Mouse (Mus musculus) forebrain, postnatal 0 days (tissue): ENCODE data around the gene Ifna12. TPM values are rescaled to one million over a fixed set of nuclear protein-coding genes. Genes with fewer than 3 reads are reported as not detected.
"Not testable (repeated sequence)": the region's sequence is repeated elsewhere in the genome, so short reads cannot be mapped to it uniquely, and the experiment has no call there.

Experiments
- ATAC-seq: fragments of 200-750 bp; cut with Nextera tagmentation; 2 replicates; pipeline ENCODE4 v1.8.0; 2017; ENCODE audit warnings: mild to moderate bottlenecking, moderate library complexity
- DNase-seq: peaks from one replicate; pipeline ENCODE4 v3.0.0-alpha.2; 2015
- H3K27ac ChIP-seq: fragments of 300-500 bp; sonication (generic); 2 replicates; pipeline ENCODE4 v1.5.1; 2014; ENCODE audit warnings: low read depth, mild to moderate bottlenecking, antibody characterized with exemption, low read length, moderate library complexity, mixed read lengths
- H3K27me3 ChIP-seq: fragments of 300-500 bp; sonication (generic); 2 replicates; pipeline ENCODE4 v1.6.1; 2014; ENCODE audit warnings: mild to moderate bottlenecking, low read length, mixed read lengths; ENCODE audit not compliant: insufficient read depth
- H3K36me3 ChIP-seq: fragments of 300-500 bp; sonication (generic); 2 replicates; pipeline ENCODE4 v1.6.1; 2014; ENCODE audit warnings: mild to moderate bottlenecking, moderate library complexity; ENCODE audit not compliant: insufficient read depth
- H3K4me1 ChIP-seq: fragments of 300-500 bp; sonication (generic); 2 replicates; pipeline ENCODE4 v1.6.1; 2014; ENCODE audit warnings: antibody characterized with exemption; ENCODE audit not compliant: insufficient read depth
- H3K4me2 ChIP-seq: fragments of 300-500 bp; sonication (generic); 2 replicates; pipeline ENCODE4 v1.6.1; 2014; ENCODE audit warnings: low read depth, mild to moderate bottlenecking, moderate library complexity
- H3K4me3 ChIP-seq: fragments of 300-500 bp; sonication (generic); 2 replicates; pipeline ENCODE4 v1.5.1; 2014; ENCODE audit warnings: low read depth, low read length, mixed read lengths
- H3K9ac ChIP-seq: fragments of 300-500 bp; sonication (generic); 2 replicates; pipeline ENCODE4 v1.6.1; 2014; ENCODE audit warnings: mild to moderate bottlenecking
- H3K9me3 ChIP-seq: fragments of 300-500 bp; sonication (generic); 2 replicates; pipeline ENCODE4 v1.6.1; 2016; ENCODE audit warnings: low read length
- CTCF ChIP-seq: sonication (generic); IDR thresholded peaks from 2 replicates; pipeline ENCODE4 v1.5.1; 2016; ENCODE audit warnings: antibody characterized with exemption, control low read depth, low read depth
- WGBS: fragments of 180-500 bp; shearing (Covaris S2); extraction: QIAGEN DNeasy Blood & Tissue Kit; methylation state at CpG from one replicate; pipeline ENCODE4 v1.1.7; 2014; 5-methylcytosine and 5-hydroxymethylcytosine counted together
- polyA plus RNA-seq: library from polyadenylated mRNA; unstranded; fragments of >200 nt; fragmentation: Nextera tagmentation; extraction: Ambion mirVana; gene quantifications from 2 replicates; pipeline ENCODE4 v1.2.1, GENCODE M21; 2015
- total RNA-seq: library from RNA; depleted of rRNA; stranded (reverse); fragments of >200 nt; gene quantifications from 2 replicates; pipeline ENCODE4 v1.2.3, GENCODE M21; 2014; rRNA removed

The Ifna12 gene
- total and polyA plus RNA-seq, 2 experiments from 2014 or later, result not detected

GRCm38 (mm10) chr4:88571698-88572097, 31.5 kb downstream of the Ifna12 start, which contains the start of gene Ifna14:
Ifna14 (minus strand) TSS chr4:88571798.
- H3K36me3 ChIP-seq, result no peaks in the 10 kb centered on the region
- ATAC-seq, result no peak
- H3K27ac ChIP-seq, result no peak within 1 kb of the TSS
- DNase-seq, result no peak
- WGBS, result 90% methylated on average over 1 of the region's 1 CpGs
- no peak within 1 kb of the TSS for H3K4me3 ChIP-seq
- no peak within 1 kb of the TSS for H3K4me2 ChIP-seq
- no peaks in the 10 kb centered on the region for H3K27me3 ChIP-seq
- H3K4me1 ChIP-seq, result no peaks in the 10 kb centered on the region
- H3K9ac ChIP-seq, result no peak within 1 kb of the TSS
- TF ChIP-seq CTCF, result no peak
- no peaks in the 10 kb centered on the region for H3K9me3 ChIP-seq

DNA sequence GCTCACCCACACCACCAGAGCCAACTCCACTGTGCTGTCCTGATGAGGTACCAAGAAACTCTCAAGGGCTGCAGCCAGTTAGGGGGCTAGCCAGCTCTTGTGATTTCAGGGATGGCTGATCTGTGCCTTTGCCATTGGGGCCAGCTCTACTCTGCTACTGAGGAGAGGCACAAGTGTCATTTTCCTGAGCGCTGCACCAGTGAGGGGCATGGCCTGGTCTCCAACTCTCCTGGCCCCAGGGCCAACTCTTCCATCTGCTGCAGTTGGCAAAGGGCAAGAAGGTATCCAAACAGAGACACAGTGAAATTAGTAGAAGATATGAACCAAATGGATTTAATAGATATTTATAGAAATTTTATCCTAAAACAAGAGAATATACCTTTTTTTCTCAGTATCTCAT, 41.4 kb downstream of the Ifna12 start:
- H3K27me3 ChIP-seq, result no peaks in the 10 kb centered on the region
- no peaks in the 10 kb centered on the region for H3K4me1 ChIP-seq
- no peaks in the 10 kb centered on the region for H3K36me3 ChIP-seq
- DNase-seq (no peak), ATAC-seq (no peak)
- H3K9me3 ChIP-seq, result no peaks in the 10 kb centered on the region
- WGBS, result 100% methylated on average over 1 of the region's 1 CpGs
- H3K27ac ChIP-seq, result no peak overlapping the region
- no peak overlapping the region for H3K9ac ChIP-seq
- H3K4me2 ChIP-seq, result no peak overlapping the region
- no peak overlapping the region for H3K4me3 ChIP-seq
- TF ChIP-seq CTCF, result no peak

- ATAC-seq, H3K4me3 ChIP-seq, DNase-seq, H3K9me3 ChIP-seq, H3K4me2 ChIP-seq, H3K27me3 ChIP-seq, H3K36me3 ChIP-seq, H3K9ac ChIP-seq, H3K4me1 ChIP-seq, H3K27ac ChIP-seq: not testable (repeated sequence)
These were observed 45.0 kb downstream of the Ifna12 start, which contains the start of gene Ifna15 for GRCm38 (mm10) chr4:88558145-88558544. Ifna15 (minus strand) TSS chr4:88558245.

Other genes starting within 250 kb of the Ifna12 start
Only the 30 nearest of the 32 such genes appear.
- 3.8 and 4.2 TPM in 2 replicates for gene Hacd4, start 164.4 kb downstream of the Ifna12 start, total RNA-seq
- gene Hacd4, start 164.4 kb downstream of the Ifna12 start, polyA plus RNA-seq, result 3.7 and 4.2 TPM in 2 replicates
- gene Ifnb1, start 80.6 kb downstream of the Ifna12 start, total RNA-seq, result not detected in 2 replicates
- gene Ifnb1, start 80.6 kb downstream of the Ifna12 start, polyA plus RNA-seq, result not detected in 2 replicates
- gene Ifna15, start 45.1 kb downstream of the Ifna12 start, total RNA-seq, result not detected in 2 replicates
- not detected in 2 replicates for gene Ifna15, start 45.1 kb downstream of the Ifna12 start, polyA plus RNA-seq
- gene Ifna14, start 31.6 kb downstream of the Ifna12 start, total RNA-seq, result not detected in 2 replicates
- not detected in 2 replicates for gene Ifna14, start 31.6 kb downstream of the Ifna12 start, polyA plus RNA-seq
- gene Ifna9, start 11.0 kb downstream of the Ifna12 start, total RNA-seq, result not detected in 2 replicates
- not detected in 2 replicates for gene Ifna9, start 11.0 kb downstream of the Ifna12 start, polyA plus RNA-seq
- gene C87499, start 31.0 kb upstream of the Ifna12 start, total RNA-seq, result not detected in 2 replicates
- not detected in 2 replicates for gene C87499, start 31.0 kb upstream of the Ifna12 start, polyA plus RNA-seq
- not detected in 2 replicates for gene Ifna13, start 41.1 kb upstream of the Ifna12 start, total RNA-seq
- gene Ifna13, start 41.1 kb upstream of the Ifna12 start, polyA plus RNA-seq, result not detected in 2 replicates
- not detected in 2 replicates for gene Ifna16, start 73.5 kb upstream of the Ifna12 start, total RNA-seq
- not detected in 2 replicates for gene Ifna16, start 73.5 kb upstream of the Ifna12 start, polyA plus RNA-seq
- not detected in 2 replicates for gene Ifna2, start 80.5 kb upstream of the Ifna12 start, total RNA-seq
- not detected in 2 replicates for gene Ifna2, start 80.5 kb upstream of the Ifna12 start, polyA plus RNA-seq
- not detected in 2 replicates for gene Ifnab, start 88.0 kb upstream of the Ifna12 start, total RNA-seq
- gene Ifnab, start 88.0 kb upstream of the Ifna12 start, polyA plus RNA-seq, result not detected in 2 replicates
- 1.2 and 2.9 TPM in 2 replicates for gene Gm26566, start 118.4 kb upstream of the Ifna12 start, total RNA-seq
- gene Gm26566, start 118.4 kb upstream of the Ifna12 start, polyA plus RNA-seq, result 0.84 and 1.1 TPM in 2 replicates
- gene Klhl9, start 119.1 kb upstream of the Ifna12 start, total RNA-seq, result 171 and 176 TPM in 2 replicates
- 65.8 and 78.1 TPM in 2 replicates for gene Klhl9, start 119.1 kb upstream of the Ifna12 start, polyA plus RNA-seq
- not detected in 2 replicates for gene Gm13271, start 151.5 kb upstream of the Ifna12 start, total RNA-seq
- gene Gm13271, start 151.5 kb upstream of the Ifna12 start, polyA plus RNA-seq, result not detected in 2 replicates
- gene Gm13283, start 156.7 kb upstream of the Ifna12 start, total RNA-seq, result not detected in 2 replicates
- not detected in 2 replicates for gene Gm13283, start 156.7 kb upstream of the Ifna12 start, polyA plus RNA-seq
- not detected in 2 replicates for gene Gm13290, start 170.5 kb upstream of the Ifna12 start, total RNA-seq
- not detected in 2 replicates for gene Gm13290, start 170.5 kb upstream of the Ifna12 start, polyA plus RNA-seq
- not detected in 2 replicates for gene Gm13289, start 173.5 kb upstream of the Ifna12 start, total RNA-seq
- not detected in 2 replicates for gene Gm13289, start 173.5 kb upstream of the Ifna12 start, polyA plus RNA-seq
- not detected in 2 replicates for gene Gm13272, start 176.5 kb upstream of the Ifna12 start, total RNA-seq
- gene Gm13272, start 176.5 kb upstream of the Ifna12 start, polyA plus RNA-seq, result not detected in 2 replicates
- gene Ifnz, start 178.8 kb upstream of the Ifna12 start, total RNA-seq, result 0.33 TPM in 1 of 2 replicates, not detected in the other
- not detected in 2 replicates for gene Ifnz, start 178.8 kb upstream of the Ifna12 start, polyA plus RNA-seq
- gene Gm13276, start 182.3 kb upstream of the Ifna12 start, total RNA-seq, result not detected in 2 replicates
- gene Gm13276, start 182.3 kb upstream of the Ifna12 start, polyA plus RNA-seq, result not detected in 2 replicates
- not detected in 2 replicates for gene Gm13277, start 185.3 kb upstream of the Ifna12 start, total RNA-seq
- gene Gm13277, start 185.3 kb upstream of the Ifna12 start, polyA plus RNA-seq, result not detected in 2 replicates
- not detected in 2 replicates for gene Gm13278, start 188.2 kb upstream of the Ifna12 start, total RNA-seq
- not detected in 2 replicates for gene Gm13278, start 188.2 kb upstream of the Ifna12 start, polyA plus RNA-seq
- not detected in 2 replicates for gene Gm13275, start 191.1 kb upstream of the Ifna12 start, total RNA-seq
- not detected in 2 replicates for gene Gm13275, start 191.1 kb upstream of the Ifna12 start, polyA plus RNA-seq
- gene Gm13279, start 194.0 kb upstream of the Ifna12 start, total RNA-seq, result not detected in 2 replicates
- not detected in 2 replicates for gene Gm13279, start 194.0 kb upstream of the Ifna12 start, polyA plus RNA-seq
- gene Gm13285, start 196.3 kb upstream of the Ifna12 start, total RNA-seq, result not detected in 2 replicates
- not detected in 2 replicates for gene Gm13285, start 196.3 kb upstream of the Ifna12 start, polyA plus RNA-seq
- not detected in 2 replicates for gene Gm13287, start 199.9 kb upstream of the Ifna12 start, total RNA-seq
- gene Gm13287, start 199.9 kb upstream of the Ifna12 start, polyA plus RNA-seq, result not detected in 2 replicates
- not detected in 2 replicates for gene Gm13288, start 202.2 kb upstream of the Ifna12 start, total RNA-seq
- gene Gm13288, start 202.2 kb upstream of the Ifna12 start, polyA plus RNA-seq, result not detected in 2 replicates
- not detected in 2 replicates for gene Ifna7, start 212.9 kb upstream of the Ifna12 start, total RNA-seq
- not detected in 2 replicates for gene Ifna7, start 212.9 kb upstream of the Ifna12 start, polyA plus RNA-seq
- not detected in 2 replicates for gene Ifna11, start 216.6 kb upstream of the Ifna12 start, total RNA-seq
- not detected in 2 replicates for gene Ifna11, start 216.6 kb upstream of the Ifna12 start, polyA plus RNA-seq
- not detected in 2 replicates for gene Ifna6, start 224.0 kb upstream of the Ifna12 start, total RNA-seq
- gene Ifna6, start 224.0 kb upstream of the Ifna12 start, polyA plus RNA-seq, result not detected in 2 replicates
- not detected in 2 replicates for gene Ifna5, start 232.1 kb upstream of the Ifna12 start, total RNA-seq
- gene Ifna5, start 232.1 kb upstream of the Ifna12 start, polyA plus RNA-seq, result not detected in 2 replicates